In the genomic region with DNA sequence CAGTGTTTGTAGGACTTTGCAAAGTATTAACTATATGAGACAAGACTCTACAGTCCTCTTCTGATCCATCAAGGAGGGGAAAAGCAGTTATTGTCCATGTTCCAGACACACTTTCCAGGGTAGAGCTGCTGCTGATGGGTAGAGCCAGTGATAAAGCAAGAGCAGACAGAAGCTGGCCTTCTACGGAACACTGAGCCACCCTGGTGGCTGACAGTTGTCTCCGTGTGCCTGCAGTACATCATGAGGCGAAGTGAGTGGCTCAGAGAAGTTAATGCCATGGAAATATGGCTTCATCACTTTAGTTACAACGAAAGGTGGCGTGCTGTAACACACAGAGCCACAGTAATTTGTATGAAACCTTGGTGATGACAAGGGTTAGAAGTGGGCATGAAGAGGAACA, we compare ENCODE assay signal across 16 mouse cellular contexts. TPM values are rescaled to one million over a fixed set of nuclear protein-coding genes. Genes with fewer than 3 reads are reported as not detected.
DNase-seq lines count a peak whose midpoint lies in the region; ATAC-seq and TF ChIP-seq lines count a peak whose summit lies in the region.
"Had no signal": no experiment of that assay in that cellular context is flagged by ENCODE, and none has a peak within 500 bp of the region (broad histone marks: within the 10 kb centered on the region; RNA-seq: fewer than 3 reads in every experiment).

No protein-coding gene starts in this region.

- peak; percentile 23 for TF ChIP-seq CTCF in heart, postnatal 0 days (IDR thresholded peaks at IDR 0.05; ENCODE audit: low read depth)
- peak; percentile 54 for TF ChIP-seq CTCF in liver, postnatal 0 days (IDR thresholded peaks at IDR 0.05; ENCODE audit: low read depth)

- no peaks in the 10 kb centered on the region for H3K9me3 ChIP-seq in heart, postnatal 0 days (replicated peaks; ENCODE audit: control insufficient read depth, low read length)
- no peaks in the 10 kb centered on the region for H3K9me3 ChIP-seq in liver, postnatal 0 days (ENCODE audit: low read length)
- no peaks in the 10 kb centered on the region for H3K9me3 ChIP-seq in liver, embryonic 12.5 days (replicated peaks)
- H3K9me3 ChIP-seq: embryonic facial prominence, embryonic 15.5 days; forebrain, embryonic 13.5 days; heart, embryonic 10.5 days; midbrain, embryonic 10.5 days; stomach, embryonic 15.5 days had no signal

- H3K4me2 ChIP-seq in heart, postnatal 0 days (ENCODE audit: low read depth, low read length), result no peak overlapping the region
- no peak overlapping the region for H3K4me2 ChIP-seq in liver, postnatal 0 days (ENCODE audit: low read depth, low read length)
- H3K4me2 ChIP-seq in liver, embryonic 12.5 days, result no peak overlapping the region
- H3K4me2 ChIP-seq: embryonic facial prominence, embryonic 15.5 days; forebrain, embryonic 13.5 days; stomach, embryonic 15.5 days had no signal

- H3K27ac ChIP-seq in heart, postnatal 0 days (ENCODE audit: low read depth), result no peak overlapping the region
- H3K27ac ChIP-seq in liver, postnatal 0 days (ENCODE audit: low read depth), result no peak overlapping the region
- no peak overlapping the region for H3K27ac ChIP-seq in liver, embryonic 12.5 days
- H3K27ac ChIP-seq: embryonic facial prominence, embryonic 15.5 days; forebrain, embryonic 13.5 days; heart, embryonic 10.5 days; midbrain, embryonic 10.5 days; stomach, embryonic 15.5 days had no signal

- H3K4me1 ChIP-seq in heart, postnatal 0 days (ENCODE audit: control insufficient read depth, insufficient read depth), result no peaks in the 10 kb centered on the region
- no peaks in the 10 kb centered on the region for H3K4me1 ChIP-seq in liver, postnatal 0 days (ENCODE audit: insufficient read depth)
- no peaks in the 10 kb centered on the region for H3K4me1 ChIP-seq in liver, embryonic 12.5 days
- H3K4me1 ChIP-seq: embryonic facial prominence, embryonic 15.5 days; forebrain, embryonic 13.5 days; heart, embryonic 10.5 days; stomach, embryonic 15.5 days had no signal

- H3K36me3 ChIP-seq in heart, postnatal 0 days (replicated peaks; ENCODE audit: control insufficient read depth, insufficient read depth, low read length), result no peaks in the 10 kb centered on the region
- no peaks in the 10 kb centered on the region for H3K36me3 ChIP-seq in liver, postnatal 0 days (replicated peaks; ENCODE audit: insufficient read depth, low read length)
- no peaks in the 10 kb centered on the region for H3K36me3 ChIP-seq in liver, embryonic 12.5 days
- H3K36me3 ChIP-seq: embryonic facial prominence, embryonic 15.5 days; heart, embryonic 10.5 days; stomach, embryonic 15.5 days had no signal

- TF ChIP-seq EP300 in heart, postnatal 0 days (IDR thresholded peaks at IDR 0.05; ENCODE audit: low read depth), result no peak
- TF ChIP-seq EP300 in liver, postnatal 0 days (IDR thresholded peaks at IDR 0.05; ENCODE audit: low read depth), result no peak

- no peak for ATAC-seq in heart, postnatal 0 days (ENCODE audit: insufficient read depth, low read depth)
- no peak for ATAC-seq in liver, postnatal 0 days
- no peak for ATAC-seq in liver, embryonic 12.5 days
- ATAC-seq: forebrain, embryonic 13.5 days had no signal

- DNase-seq in heart, postnatal 0 days (ENCODE audit: low spot score), result no peak
- no peak for DNase-seq in heart, adult 18-20 months
- DNase-seq in liver, postnatal 0 days, result no peak
- DNase-seq in thymus, postnatal 36 days, result peak; percentile 13 to 28
- DNase-seq in thymus, postnatal 25 days, result no peak
- peak; percentile 57 for DNase-seq in thymus, postnatal 4 days
- DNase-seq in right cerebral cortex, postnatal 10 days (ENCODE audit: low spot score in 2 of 2), result no peak
- DNase-seq: heart, postnatal 36 days; layer of hippocampus, adult 9-11 months; right cerebral cortex, postnatal 14 days had no signal

- no peaks in the 10 kb centered on the region for H3K27me3 ChIP-seq in heart, postnatal 0 days (ENCODE audit: control insufficient read depth, insufficient read depth, low read length)
- H3K27me3 ChIP-seq in liver, postnatal 0 days (ENCODE audit: insufficient read depth, low read length), result no peaks in the 10 kb centered on the region
- no peaks in the 10 kb centered on the region for H3K27me3 ChIP-seq in liver, embryonic 12.5 days (replicated peaks)
- H3K27me3 ChIP-seq: embryonic facial prominence, embryonic 15.5 days; forebrain, embryonic 13.5 days; stomach, embryonic 15.5 days had no signal

- H3K4me3 ChIP-seq in heart, postnatal 0 days (ENCODE audit: low read depth, low read length), result no peak overlapping the region
- H3K4me3 ChIP-seq in liver, postnatal 0 days (ENCODE audit: low read depth, low read length), result no peak overlapping the region
- no peak overlapping the region for H3K4me3 ChIP-seq in liver, embryonic 12.5 days
- H3K4me3 ChIP-seq: embryonic facial prominence, embryonic 15.5 days; forebrain, embryonic 13.5 days; heart, embryonic 10.5 days; midbrain, embryonic 10.5 days; stomach, embryonic 15.5 days had no signal

- H3K9ac ChIP-seq in heart, postnatal 0 days (replicated peaks; ENCODE audit: low read depth, low read length), result no peak overlapping the region
- no peak overlapping the region for H3K9ac ChIP-seq in liver, postnatal 0 days (replicated peaks)
- H3K9ac ChIP-seq in liver, embryonic 12.5 days, result no peak overlapping the region
- H3K9ac ChIP-seq: embryonic facial prominence, embryonic 15.5 days; forebrain, embryonic 13.5 days; stomach, embryonic 15.5 days had no signal

- 44% methylated on average over 5 of the region's 5 CpGs for WGBS in heart, postnatal 0 days
- 64% methylated on average over 5 of the region's 5 CpGs for WGBS in liver, postnatal 0 days (ENCODE audit: insufficient replicate concordance)
- 59% methylated on average over 5 of the region's 5 CpGs for whole genome bisulfite sequencing in liver, embryonic 12.5 days (ENCODE audit: insufficient replicate concordance)

RNA-seq across cellular contexts. Expression of gene Fgfbp1, which starts 7.4 kb away (rescaled TPM):
- 3.5 and 7.3 TPM in 2 replicates for total RNA-seq in heart, postnatal 0 days (2014; rRNA removed; ENCODE audit: low replicate concordance)
- polyA plus RNA-seq in heart, postnatal 0 days (2015; fragmentation: Nextera tagmentation; extraction: Ambion mirVana), result 0.87 and 1.3 TPM in 2 replicates
- total RNA-seq in heart, adult 18-20 months (2021), result under 1 TPM in 1 of 2 experiments, not detected in 1; 0.39 TPM
- polyA plus RNA-seq in liver, postnatal 0 days (2015; fragmentation: Nextera tagmentation; extraction: Ambion mirVana), result 1.1 and 1.9 TPM in 2 replicates
- not detected in 2 replicates for polyA plus RNA-seq in liver, embryonic 12.5 days (2016; fragmentation: Nextera tagmentation; extraction: Ambion mirVana)
- total RNA-seq: heart, postnatal 36 days had no signal

Comparison
In these comparisons a context has a peak if more than half of its experiments do, and no peak if none do; other contexts are left out.
1. DNase-seq: peak in thymus, postnatal 36 days (2 of 2) and thymus, postnatal 4 days (single experiment); none in heart, postnatal 0 days (single experiment), heart, adult 18-20 months (0 of 2), liver, postnatal 0 days (single experiment), thymus, postnatal 25 days (single experiment) and right cerebral cortex, postnatal 10 days (0 of 2).